Mouse (Mus musculus) spleen, adult 2 months (tissue): Measurements from ENCODE around the gene Itgb1bp1.

ENCODE experiments used
- CTCF ChIP-seq: fragments of 200-500 bp; IDR thresholded peaks from 2 replicates; pipeline ENCODE4 v1.5.1; 2011; ENCODE audit warnings: mild to moderate bottlenecking, inconsistent platforms; ENCODE audit not compliant: insufficient read depth, insufficient read length, insufficient replicate concordance; ENCODE audit errors: extremely low read depth
- POLR2A ChIP-seq: fragments of 200-500 bp; IDR thresholded peaks from 2 replicates; pipeline ENCODE4 v1.6.1; 2011; ENCODE audit warnings: low read depth, low read length, inconsistent platforms

DNA sequence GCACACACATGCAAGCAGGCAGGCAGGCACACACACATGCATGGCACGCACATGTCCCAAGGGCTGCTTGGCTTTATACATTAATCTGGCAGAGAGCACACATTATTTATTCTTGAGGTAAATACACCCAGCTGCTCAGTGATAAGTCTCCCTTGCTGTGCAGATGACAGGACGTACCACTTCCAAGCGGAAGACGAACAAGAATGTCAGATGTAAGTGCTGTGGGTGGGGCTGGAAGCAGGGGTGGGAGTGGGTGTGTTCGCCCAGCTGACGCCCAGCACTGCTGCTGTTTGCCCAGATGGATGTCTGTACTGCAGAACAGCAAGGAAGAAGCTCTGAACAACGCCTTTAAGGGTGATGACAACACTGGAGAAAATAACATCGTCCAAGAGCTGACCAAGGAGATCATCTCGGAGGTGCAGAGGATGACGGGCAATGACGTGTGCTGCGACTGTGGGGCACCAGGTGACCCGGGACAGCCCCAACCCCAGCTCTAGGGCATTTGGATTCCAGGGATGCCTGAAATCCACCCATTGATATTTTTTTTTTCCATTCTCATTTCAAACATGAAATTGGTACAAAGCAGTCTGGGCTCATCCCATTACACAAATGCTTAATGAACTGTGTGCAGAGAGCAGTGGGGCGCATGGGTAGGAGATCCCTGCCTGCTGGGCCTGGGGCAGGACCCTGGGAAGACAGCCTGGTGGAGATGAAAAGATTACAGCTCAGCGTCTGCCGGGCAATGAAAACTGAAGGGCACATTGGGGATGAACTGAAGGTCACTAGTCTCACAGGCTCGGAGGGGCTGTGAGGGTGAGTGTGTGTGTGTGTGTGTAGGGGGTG lies 56.8 kb downstream of the Itgb1bp1 start:
- TF ChIP-seq CTCF (no peak), POLR2A (no peak)
